Mouse (Mus musculus): ENCODE data around the gene Cbx6. TPM values are rescaled to one million over a fixed set of nuclear protein-coding genes. Genes with fewer than 3 reads are reported as not detected.

Gene Cbx6
- polyA plus RNA-seq, 1 experiment = not detected

GRCm38 (mm10) chr15:79790111-79790510 lies 44.4 kb downstream of the Cbx6 start:
- 71% methylated on average over 8 of the region's 8 CpGs for WGBS
- Histone ChIP-seq H3K27ac (ENCODE audit: insufficient read depth, low read depth, low read length) (no peak overlapping the region), H3K4me1 (ENCODE audit: control insufficient read depth, insufficient read depth, low read length) (peaks cover 34% of the 10 kb centered on the region), H3K4me3 (ENCODE audit: insufficient read depth, low read depth, low read length) (no peak overlapping the region)
- TF ChIP-seq POLR2A (IDR thresholded peaks at IDR 0.05; ENCODE audit: insufficient read depth, low read depth, low read length) = no peak
- no peak for TF ChIP-seq CTCF (IDR thresholded peaks at IDR 0.05; ENCODE audit: insufficient read depth, low read depth, low read length)

DNA sequence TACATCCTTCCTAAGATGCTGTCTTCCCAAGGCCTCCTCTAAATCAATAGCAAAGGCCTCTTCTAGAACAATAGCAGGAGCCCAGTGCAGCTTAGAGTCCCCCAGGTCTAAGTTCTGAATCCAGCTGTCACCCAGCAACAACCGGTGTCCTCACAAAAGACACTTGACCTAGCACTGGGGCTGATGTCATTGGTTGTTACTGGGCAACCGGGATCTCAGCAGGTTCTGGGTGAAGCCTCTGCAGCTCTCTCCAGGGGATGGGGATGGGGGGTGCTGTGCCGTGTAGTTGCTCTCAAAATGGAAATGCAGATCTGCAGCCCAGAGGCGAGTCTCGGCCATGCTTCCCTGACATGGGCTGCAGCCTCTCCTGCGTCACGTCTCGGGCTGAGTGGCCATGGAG lies 46.7 kb downstream of the Cbx6 start:
- WGBS = 46% methylated on average over 8 of the region's 8 CpGs
- TF ChIP-seq CTCF (IDR thresholded peaks at IDR 0.05; ENCODE audit: insufficient read depth, low read depth, low read length) (no peak), POLR2A (IDR thresholded peaks at IDR 0.05; ENCODE audit: insufficient read depth, low read depth, low read length) (no peak)
- H3K4me3 ChIP-seq (ENCODE audit: insufficient read depth, low read depth, low read length) = no peak overlapping the region
- H3K27ac ChIP-seq (ENCODE audit: insufficient read depth, low read depth, low read length) = peak overlapping the region; percentile 40; the same call in 1 of the 2 replicates
- H3K4me1 ChIP-seq (ENCODE audit: control insufficient read depth, insufficient read depth, low read length) = peaks cover 32% of the 10 kb centered on the region

- H3K27ac ChIP-seq (ENCODE audit: insufficient read depth, low read depth, low read length) = no peak overlapping the region
- peaks cover 32% of the 10 kb centered on the region for H3K4me1 ChIP-seq (ENCODE audit: control insufficient read depth, insufficient read depth, low read length)
- no peak for TF ChIP-seq POLR2A (IDR thresholded peaks at IDR 0.05; ENCODE audit: insufficient read depth, low read depth, low read length)
- no peak for TF ChIP-seq CTCF (IDR thresholded peaks at IDR 0.05; ENCODE audit: insufficient read depth, low read depth, low read length)
- no peak overlapping the region for H3K4me3 ChIP-seq (ENCODE audit: insufficient read depth, low read depth, low read length)
- WGBS = 74% methylated on average over 1 of the region's 1 CpGs
These were observed 49.4 kb downstream of the Cbx6 start for GRCm38 (mm10) chr15:79785056-79785455.

DNA sequence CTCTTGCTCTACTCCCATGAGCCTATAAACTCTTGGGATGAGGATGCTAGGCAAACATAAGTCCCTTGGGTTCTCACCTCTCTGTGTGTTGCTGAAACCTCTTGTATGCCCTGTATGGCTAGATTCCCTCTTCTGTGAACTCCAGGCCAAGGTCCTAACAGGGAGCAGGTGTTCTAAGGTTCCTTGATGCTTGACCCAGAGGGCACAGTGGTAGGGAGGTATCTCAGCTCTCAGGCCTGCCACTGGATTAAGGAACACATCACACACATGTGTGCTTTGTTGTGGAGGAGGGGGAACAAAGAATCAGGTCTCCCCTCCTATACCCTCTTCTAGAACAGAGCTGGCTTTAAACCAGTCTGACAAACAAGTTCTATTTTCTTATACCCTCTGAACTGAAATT lies 56.7 kb downstream of the Cbx6 start, which contains the start of gene Dnal4:
Gene Dnal4, minus strand, starts transcription at position 101 of the 400 bp plus-strand sequence.
- H3K4me3 ChIP-seq (ENCODE audit: insufficient read depth, low read depth, low read length) = no peak within 1 kb of the TSS
- no peak for TF ChIP-seq CTCF (IDR thresholded peaks at IDR 0.05; ENCODE audit: insufficient read depth, low read depth, low read length)
- TF ChIP-seq POLR2A (IDR thresholded peaks at IDR 0.05; ENCODE audit: insufficient read depth, low read depth, low read length) = no peak
- peaks cover 9% of the 10 kb centered on the region for H3K4me1 ChIP-seq (ENCODE audit: control insufficient read depth, insufficient read depth, low read length)
- no peak within 1 kb of the TSS for H3K27ac ChIP-seq (ENCODE audit: insufficient read depth, low read depth, low read length)

DNA sequence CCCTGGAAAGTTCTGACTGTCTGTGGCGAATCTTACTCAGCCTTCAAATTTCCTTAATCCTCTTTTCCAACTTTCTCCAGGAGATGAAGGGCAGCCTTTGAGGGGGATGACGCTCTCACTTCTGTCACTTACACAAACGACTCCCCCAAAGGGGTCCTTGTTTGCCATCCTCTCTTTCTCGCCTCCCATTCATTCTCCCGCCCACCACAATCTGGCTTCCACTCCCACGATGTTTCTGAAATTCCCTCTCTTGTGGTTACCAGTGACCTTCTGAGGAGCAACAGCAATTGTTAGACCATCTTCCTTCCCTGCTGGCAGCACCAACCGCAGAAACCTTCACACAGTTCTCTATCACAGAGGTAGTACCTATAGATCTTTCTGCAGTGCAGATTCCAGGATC lies 58.8 kb downstream of the Cbx6 start:
- Histone ChIP-seq H3K4me3 (ENCODE audit: insufficient read depth, low read depth, low read length) (no peak overlapping the region), H3K4me1 (ENCODE audit: control insufficient read depth, insufficient read depth, low read length) (peaks cover 23% of the 10 kb centered on the region), H3K27ac (ENCODE audit: insufficient read depth, low read depth, low read length) (no peak overlapping the region)
- WGBS = 70% methylated on average over 7 of the region's 7 CpGs
- TF ChIP-seq CTCF (IDR thresholded peaks at IDR 0.05; ENCODE audit: insufficient read depth, low read depth, low read length) (no peak), POLR2A (IDR thresholded peaks at IDR 0.05; ENCODE audit: insufficient read depth, low read depth, low read length) (no peak)

DNA sequence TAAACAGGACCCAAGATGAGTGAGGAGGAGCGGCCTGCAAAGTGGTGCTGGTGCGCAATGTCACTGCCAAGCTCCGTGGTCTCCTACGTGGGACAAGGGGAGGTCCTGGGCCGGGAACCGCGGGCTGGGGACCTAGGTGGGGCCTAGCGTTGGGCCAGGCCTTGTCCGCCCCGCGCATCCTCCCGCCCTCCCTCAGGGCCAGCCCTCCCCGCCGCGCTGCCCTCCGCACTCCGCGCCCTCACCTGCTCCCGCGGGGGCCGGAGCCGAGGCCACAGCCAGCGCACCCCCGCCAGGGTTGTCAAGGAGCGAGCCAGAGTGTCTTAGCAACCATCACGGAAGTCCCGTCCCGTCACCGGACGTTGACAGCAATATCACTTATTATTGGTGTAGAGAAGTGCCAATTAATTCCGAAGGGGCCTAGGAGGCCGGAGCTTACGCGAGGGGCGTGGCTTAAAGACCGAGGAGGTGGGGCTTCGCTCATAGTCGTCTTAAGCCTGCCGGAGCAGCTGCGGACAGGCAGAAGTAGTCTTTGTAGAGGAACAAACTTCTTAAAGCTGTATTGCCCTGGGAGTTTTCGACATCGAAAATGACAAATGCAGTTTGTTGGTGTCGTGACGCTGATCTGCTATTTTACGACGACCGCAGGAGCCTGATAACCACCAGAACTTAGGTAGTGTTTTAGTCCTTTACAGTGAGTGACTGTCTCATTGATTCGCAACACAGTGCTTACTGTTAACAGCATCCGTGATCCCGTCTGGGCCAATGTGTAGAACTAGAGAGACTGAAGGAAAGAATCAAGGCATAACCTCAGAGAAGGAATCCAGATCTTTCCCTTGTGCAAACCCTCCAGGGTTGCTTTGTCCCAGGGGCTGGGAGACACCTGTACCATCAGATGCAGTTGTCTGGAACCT lies 60.1 kb downstream of the Cbx6 start:
- no peak for TF ChIP-seq CTCF (IDR thresholded peaks at IDR 0.05; ENCODE audit: insufficient read depth, low read depth, low read length)
- TF ChIP-seq POLR2A (IDR thresholded peaks at IDR 0.05; ENCODE audit: insufficient read depth, low read depth, low read length) = peak; percentile 62
- peaks cover 34% of the 10 kb centered on the region for H3K4me1 ChIP-seq (ENCODE audit: control insufficient read depth, insufficient read depth, low read length)
- H3K4me3 ChIP-seq (ENCODE audit: insufficient read depth, low read depth, low read length) = peak overlapping the region; percentile 89
- WGBS = under 1% methylated on average over 50 of the region's 50 CpGs
- peak overlapping the region; percentile 36 for H3K27ac ChIP-seq (ENCODE audit: insufficient read depth, low read depth, low read length)

Other genes starting within 250 kb of the Cbx6 start
- gene Dmc1, start 229.6 kb downstream of the Cbx6 start, polyA plus RNA-seq (2012; ENCODE audit: insufficient read depth, insufficient read length, low replicate concordance, missing spikeins) = not detected in 2 replicates
- gene Fam227a, start 175.7 kb downstream of the Cbx6 start, polyA plus RNA-seq (2012; ENCODE audit: insufficient read depth, insufficient read length, low replicate concordance, missing spikeins) = not detected in 2 replicates
- gene Cby1, start 175.5 kb downstream of the Cbx6 start, polyA plus RNA-seq (2012; ENCODE audit: insufficient read depth, insufficient read length, low replicate concordance, missing spikeins) = not detected in 2 replicates
- gene Tomm22, start 163.8 kb downstream of the Cbx6 start, polyA plus RNA-seq (2012; ENCODE audit: insufficient read depth, insufficient read length, low replicate concordance, missing spikeins) = not detected in 2 replicates
- gene Josd1, start 146.8 kb downstream of the Cbx6 start, polyA plus RNA-seq (2012; ENCODE audit: insufficient read depth, insufficient read length, low replicate concordance, missing spikeins) = not detected in 2 replicates
- not detected in 2 replicates for gene Gtpbp1, start 143.8 kb downstream of the Cbx6 start, polyA plus RNA-seq (2012; ENCODE audit: insufficient read depth, insufficient read length, low replicate concordance, missing spikeins)
- 247 TPM in 1 of 2 replicates, not detected in the other for gene Sun2, start 92.2 kb downstream of the Cbx6 start, polyA plus RNA-seq (2012; ENCODE audit: insufficient read depth, insufficient read length, low replicate concordance, missing spikeins)
- not detected in 2 replicates for gene Dnal4, start 56.8 kb downstream of the Cbx6 start, polyA plus RNA-seq (2012; ENCODE audit: insufficient read depth, insufficient read length, low replicate concordance, missing spikeins)
- 326 TPM in 1 of 2 replicates, not detected in the other for gene Nptxr, start 29.9 kb downstream of the Cbx6 start, polyA plus RNA-seq (2012; ENCODE audit: insufficient read depth, insufficient read length, low replicate concordance, missing spikeins)
- gene Npcd, start 451 bp downstream of the Cbx6 start, polyA plus RNA-seq (2012; ENCODE audit: insufficient read depth, insufficient read length, low replicate concordance, missing spikeins) = not detected in 2 replicates
- gene Apobec3, start 57.0 kb upstream of the Cbx6 start, polyA plus RNA-seq (2012; ENCODE audit: insufficient read depth, insufficient read length, low replicate concordance, missing spikeins) = 702 TPM in 1 of 2 replicates, not detected in the other
- gene Cbx7, start 136.4 kb upstream of the Cbx6 start, polyA plus RNA-seq (2012; ENCODE audit: insufficient read depth, insufficient read length, low replicate concordance, missing spikeins) = not detected in 2 replicates
- gene Pdgfb, start 180.3 kb upstream of the Cbx6 start, polyA plus RNA-seq (2012; ENCODE audit: insufficient read depth, insufficient read length, low replicate concordance, missing spikeins) = not detected in 2 replicates